Mouse (Mus musculus): ENCODE measurements at regions not wholly inside any gene's neighbourhood (a gene's known extent, or its start where the extent isn't known, plus 50 kb on each side); places are given as distances from the start of the nearest gene placed in this dataset.

- DNase-seq = no peak
Measured at GRCm38 (mm10) chr10:125795323-125795722, 170.6 kb upstream of the Lrig3 start.

- DNase-seq = no peak
Measured at GRCm38 (mm10) chr10:125798678-125799077, 167.3 kb upstream of the Lrig3 start.

- no peak for DNase-seq
Measured at GRCm38 (mm10) chr10:125800572-125801114, 165.3 kb upstream of the Lrig3 start.

GRCm38 (mm10) chr10:125801450-125801849 is 164.5 kb upstream of the Lrig3 start:
- no peak for DNase-seq

- no peak for DNase-seq
Measured at GRCm38 (mm10) chr10:125802923-125803583, 162.9 kb upstream of the Lrig3 start.

GRCm38 (mm10) chr10:125809763-125810361 is 156.1 kb upstream of the Lrig3 start:
- DNase-seq = no peak

GRCm38 (mm10) chr10:125810590-125810989 is 155.4 kb upstream of the Lrig3 start:
- no peak for DNase-seq

- DNase-seq = no peak
Measured at GRCm38 (mm10) chr10:125814191-125814887, 151.6 kb upstream of the Lrig3 start.

- no peak for DNase-seq
Measured at GRCm38 (mm10) chr10:125832134-125832533, 133.8 kb upstream of the Lrig3 start.

GRCm38 (mm10) chr10:125832764-125833163 is 133.2 kb upstream of the Lrig3 start:
- DNase-seq = no peak

- DNase-seq = no peak
Measured at GRCm38 (mm10) chr10:125833989-125834388, 132.0 kb upstream of the Lrig3 start.

- no peak for DNase-seq
Measured at GRCm38 (mm10) chr10:125838982-125839381, 127.0 kb upstream of the Lrig3 start.

GRCm38 (mm10) chr10:125839621-125840141 is 126.3 kb upstream of the Lrig3 start:
- DNase-seq = no peak

- DNase-seq = no peak
Measured at GRCm38 (mm10) chr10:125840388-125840787, 125.6 kb upstream of the Lrig3 start.

- no peak for DNase-seq
Measured at GRCm38 (mm10) chr10:125844336-125844865, 121.6 kb upstream of the Lrig3 start.

GRCm38 (mm10) chr10:125845014-125845514 is 120.9 kb upstream of the Lrig3 start:
- DNase-seq = no peak

GRCm38 (mm10) chr10:125850370-125850769 is 115.6 kb upstream of the Lrig3 start:
- peak; percentile 4 for DNase-seq

GRCm38 (mm10) chr10:125861734-125862133 is 104.2 kb upstream of the Lrig3 start:
- DNase-seq = no peak

GRCm38 (mm10) chr10:125866346-125866745 is 99.6 kb upstream of the Lrig3 start:
- DNase-seq = no peak

GRCm38 (mm10) chr10:125884563-125884962 is 81.4 kb upstream of the Lrig3 start:
- no peak for DNase-seq

- no peak for DNase-seq
Measured at GRCm38 (mm10) chr10:125885796-125886195, 80.2 kb upstream of the Lrig3 start.

GRCm38 (mm10) chr10:125892122-125892521 is 73.8 kb upstream of the Lrig3 start:
- DNase-seq = no peak

All from adrenal gland, postnatal 10 days (tissue).